Mouse (Mus musculus): ENCODE measurements around the gene Chuk. TPM values are rescaled to one million over a fixed set of nuclear protein-coding genes. Genes with fewer than 3 reads are reported as not detected.

The Chuk gene
- total and polyA plus RNA-seq, 2 experiments from 2014 or later = 25.2 to 72.8 TPM

GRCm38 (mm10) chr19:44107661-44108521, 611 bp upstream of the Chuk start:
- ATAC-seq (peak; percentile 34), DNase-seq (no peak)
- Histone ChIP-seq H3K36me3 (ENCODE audit: insufficient read depth) (peaks cover 26% of the 10 kb centered on the region), H3K9ac (peak overlapping the region; percentile 95), H3K9me3 (ENCODE audit: low read length) (no peaks in the 10 kb centered on the region), H3K27ac (ENCODE audit: low read depth, low read length) (no peak overlapping the region), H3K4me3 (ENCODE audit: low read depth, low read length) (peak overlapping the region; percentile 96), H3K4me1 (ENCODE audit: insufficient read depth) (peaks cover 13% of the 10 kb centered on the region), H3K27me3 (ENCODE audit: insufficient read depth, low read length) (no peaks in the 10 kb centered on the region), H3K4me2 (ENCODE audit: low read depth) (peak overlapping the region; percentile 84)
- no peak for TF ChIP-seq CTCF (IDR thresholded peaks at IDR 0.05; ENCODE audit: low read depth)
- 27% methylated on average over 22 of the region's 22 CpGs for WGBS

GRCm38 (mm10) chr19:44104393-44104792, 2.9 kb downstream of the Chuk start:
- H3K9ac ChIP-seq = no peak overlapping the region
- H3K27me3 ChIP-seq (ENCODE audit: insufficient read depth, low read length) = no peaks in the 10 kb centered on the region
- H3K27ac ChIP-seq (ENCODE audit: low read depth, low read length) = no peak overlapping the region
- DNase-seq = no peak
- H3K4me3 ChIP-seq (ENCODE audit: low read depth, low read length) = no peak overlapping the region
- 93% methylated on average over 1 of the region's 1 CpGs for WGBS
- no peak for TF ChIP-seq CTCF (IDR thresholded peaks at IDR 0.05; ENCODE audit: low read depth)
- no peak overlapping the region for H3K4me2 ChIP-seq (ENCODE audit: low read depth)
- no peaks in the 10 kb centered on the region for H3K9me3 ChIP-seq (ENCODE audit: low read length)
- H3K4me1 ChIP-seq (ENCODE audit: insufficient read depth) = peaks cover 13% of the 10 kb centered on the region
- H3K36me3 ChIP-seq (ENCODE audit: insufficient read depth) = peaks cover 12% of the 10 kb centered on the region; the same call in 1 of the 2 replicates
- ATAC-seq = no peak

GRCm38 (mm10) chr19:44103001-44103400, 4.3 kb downstream of the Chuk start:
- Histone ChIP-seq H3K4me3 (ENCODE audit: low read depth, low read length) (no peak overlapping the region), H3K27ac (ENCODE audit: low read depth, low read length) (no peak overlapping the region), H3K9ac (no peak overlapping the region), H3K4me2 (ENCODE audit: low read depth) (no peak overlapping the region), H3K4me1 (ENCODE audit: insufficient read depth) (peaks cover 12% of the 10 kb centered on the region), H3K9me3 (ENCODE audit: low read length) (no peaks in the 10 kb centered on the region), H3K36me3 (ENCODE audit: insufficient read depth) (peaks cover 11% of the 10 kb centered on the region; the same call in 1 of the 2 replicates), H3K27me3 (ENCODE audit: insufficient read depth, low read length) (no peaks in the 10 kb centered on the region)
- no peak for DNase-seq
- WGBS = 73% methylated on average over 3 of the region's 3 CpGs
- no peak for ATAC-seq
- TF ChIP-seq CTCF (IDR thresholded peaks at IDR 0.05; ENCODE audit: low read depth) = no peak

- ATAC-seq (no peak), DNase-seq (no peak)
- H3K27me3 ChIP-seq (ENCODE audit: insufficient read depth, low read length) = no peaks in the 10 kb centered on the region
- H3K4me1 ChIP-seq (ENCODE audit: insufficient read depth) = no peaks in the 10 kb centered on the region
- no peak overlapping the region for H3K4me3 ChIP-seq (ENCODE audit: low read depth, low read length)
- no peak for TF ChIP-seq CTCF (IDR thresholded peaks at IDR 0.05; ENCODE audit: low read depth)
- no peak overlapping the region for H3K9ac ChIP-seq
- peaks cover 24% of the 10 kb centered on the region for H3K36me3 ChIP-seq (ENCODE audit: insufficient read depth)
- H3K27ac ChIP-seq (ENCODE audit: low read depth, low read length) = no peak overlapping the region
- H3K9me3 ChIP-seq (ENCODE audit: low read length) = no peaks in the 10 kb centered on the region; the same call in 1 of the 2 replicates
- no peak overlapping the region for H3K4me2 ChIP-seq (ENCODE audit: low read depth)
These were observed 6.4 kb downstream of the Chuk start for GRCm38 (mm10) chr19:44100840-44101239.

GRCm38 (mm10) chr19:44086278-44086677, 21.0 kb downstream of the Chuk start:
- WGBS = 10% methylated on average over 3 of the region's 3 CpGs
- no peak overlapping the region for H3K27ac ChIP-seq (ENCODE audit: low read depth, low read length)
- no peak overlapping the region for H3K9ac ChIP-seq
- H3K4me3 ChIP-seq (ENCODE audit: low read depth, low read length) = no peak overlapping the region
- peaks cover 39% of the 10 kb centered on the region for H3K36me3 ChIP-seq (ENCODE audit: insufficient read depth)
- TF ChIP-seq CTCF (IDR thresholded peaks at IDR 0.05; ENCODE audit: low read depth) = no peak
- H3K27me3 ChIP-seq (ENCODE audit: insufficient read depth, low read length) = no peaks in the 10 kb centered on the region
- no peak for DNase-seq
- H3K9me3 ChIP-seq (ENCODE audit: low read length) = no peaks in the 10 kb centered on the region
- no peak overlapping the region for H3K4me2 ChIP-seq (ENCODE audit: low read depth)
- H3K4me1 ChIP-seq (ENCODE audit: insufficient read depth) = no peaks in the 10 kb centered on the region
- no peak for ATAC-seq

- no peak overlapping the region for H3K4me2 ChIP-seq (ENCODE audit: low read depth)
- H3K27me3 ChIP-seq (ENCODE audit: insufficient read depth, low read length) = no peaks in the 10 kb centered on the region
- no peak overlapping the region for H3K4me3 ChIP-seq (ENCODE audit: low read depth, low read length)
- TF ChIP-seq CTCF (IDR thresholded peaks at IDR 0.05; ENCODE audit: low read depth) = no peak
- WGBS = 92% methylated on average over 2 of the region's 2 CpGs
- H3K4me1 ChIP-seq (ENCODE audit: insufficient read depth) = no peaks in the 10 kb centered on the region
- H3K9ac ChIP-seq = no peak overlapping the region
- ATAC-seq (no peak), DNase-seq (no peak)
- no peaks in the 10 kb centered on the region for H3K9me3 ChIP-seq (ENCODE audit: low read length)
- no peak overlapping the region for H3K27ac ChIP-seq (ENCODE audit: low read depth, low read length)
- H3K36me3 ChIP-seq (ENCODE audit: insufficient read depth) = peaks cover 50% of the 10 kb centered on the region
These were observed 26.4 kb downstream of the Chuk start for GRCm38 (mm10) chr19:44080920-44081319.

GRCm38 (mm10) chr19:44080023-44080422, 27.3 kb downstream of the Chuk start:
- H3K4me3 ChIP-seq (ENCODE audit: low read depth, low read length) = no peak overlapping the region
- no peaks in the 10 kb centered on the region for H3K9me3 ChIP-seq (ENCODE audit: low read length)
- H3K9ac ChIP-seq = no peak overlapping the region
- ATAC-seq = no peak
- 82% methylated on average over 2 of the region's 2 CpGs for WGBS
- DNase-seq = no peak
- peaks cover 51% of the 10 kb centered on the region for H3K36me3 ChIP-seq (ENCODE audit: insufficient read depth)
- no peak for TF ChIP-seq CTCF (IDR thresholded peaks at IDR 0.05; ENCODE audit: low read depth)
- H3K27me3 ChIP-seq (ENCODE audit: insufficient read depth, low read length) = no peaks in the 10 kb centered on the region
- H3K4me1 ChIP-seq (ENCODE audit: insufficient read depth) = no peaks in the 10 kb centered on the region
- H3K27ac ChIP-seq (ENCODE audit: low read depth, low read length) = no peak overlapping the region
- no peak overlapping the region for H3K4me2 ChIP-seq (ENCODE audit: low read depth)
